37 mouse cellular contexts compared by ENCODE assay signal in genomic region chr5:51794097-51794496, GRCm38 (mm10).
DNase-seq lines count a peak whose midpoint lies in the region; ATAC-seq and TF ChIP-seq lines count a peak whose summit lies in the region.
"Had no signal": no experiment of that assay in that cellular context is flagged by ENCODE, and none has a peak within 500 bp of the region (broad histone marks: within the 10 kb centered on the region; RNA-seq: fewer than 3 reads in every experiment).

No protein-coding gene starts in this region.

- H3K4me1 ChIP-seq in hindbrain, embryonic 12.5 days = no peaks in the 10 kb centered on the region
- peaks cover 7% of the 10 kb centered on the region for H3K4me1 ChIP-seq in hindbrain, embryonic 13.5 days (replicated peaks)
- no peaks in the 10 kb centered on the region for H3K4me1 ChIP-seq in limb, embryonic 11.5 days (ENCODE audit: control insufficient read depth, insufficient read depth, low read length)
- peaks cover 6% of the 10 kb centered on the region for H3K4me1 ChIP-seq in limb, embryonic 10.5 days
- peaks cover 10% of the 10 kb centered on the region; the same call in 1 of the 2 replicates for H3K4me1 ChIP-seq in embryonic facial prominence, embryonic 10.5 days
- H3K4me1 ChIP-seq: forebrain, embryonic 10.5 days; forebrain, embryonic 15.5 days; hindbrain, embryonic 15.5 days had no signal

- 49% methylated on average over 6 of the region's 6 CpGs for WGBS in hindbrain, embryonic 12.5 days
- WGBS in hindbrain, embryonic 13.5 days = 49% methylated on average over 6 of the region's 6 CpGs
- whole genome bisulfite sequencing in limb, embryonic 11.5 days = 46% methylated on average over 6 of the region's 6 CpGs
- WGBS in limb, embryonic 10.5 days = 55% methylated on average over 6 of the region's 6 CpGs
- 50% methylated on average over 6 of the region's 6 CpGs for WGBS in embryonic facial prominence, embryonic 10.5 days

- H3K4me2 ChIP-seq in hindbrain, embryonic 12.5 days (replicated peaks) = no peak overlapping the region
- no peak overlapping the region for H3K4me2 ChIP-seq in hindbrain, embryonic 13.5 days
- no peak overlapping the region for H3K4me2 ChIP-seq in limb, embryonic 11.5 days (ENCODE audit: low read depth, severe bottlenecking)
- H3K4me2 ChIP-seq: embryonic facial prominence, embryonic 13.5 days; forebrain, embryonic 15.5 days; heart, embryonic 12.5 days; hindbrain, embryonic 15.5 days; neural tube, embryonic 13.5 days had no signal

- no peak for TF ChIP-seq CTCF in brain, embryonic 14.5 days (IDR thresholded peaks at IDR 0.05; ENCODE audit: borderline replicate concordance, extremely low read depth, insufficient read depth, insufficient read length)

- ATAC-seq in hindbrain, embryonic 12.5 days (ENCODE audit: low FRiP score) = 0 out of 2 replicates have a peak, but pooled peaks have one; percentile 6
- ATAC-seq in hindbrain, embryonic 13.5 days (ENCODE audit: low FRiP score) = no peak
- no peak for ATAC-seq in limb, embryonic 11.5 days (ENCODE audit: insufficient number of reproducible peaks, low FRiP score, low TSS enrichment, low read depth)
- no peak for ATAC-seq in megakaryocyte-erythroid progenitor cell, adult 5-6 weeks (replicated peaks; ENCODE audit: low FRiP score, low TSS enrichment, poor library complexity, severe bottlenecking)
- ATAC-seq: activated CD4-positive, CD25-positive, alpha-beta regulatory T cell, adult 4 months; forebrain, embryonic 15.5 days; inflammation-experienced regulatory T-cells, adult 6 months had no signal

- H3K27me3 ChIP-seq in hindbrain, embryonic 12.5 days = no peaks in the 10 kb centered on the region
- no peaks in the 10 kb centered on the region for H3K27me3 ChIP-seq in hindbrain, embryonic 13.5 days
- H3K27me3 ChIP-seq in limb, embryonic 11.5 days (ENCODE audit: control insufficient read depth, insufficient read depth, low read length) = no peaks in the 10 kb centered on the region
- H3K27me3 ChIP-seq in limb, embryonic 10.5 days (ENCODE audit: low read depth, poor library complexity, severe bottlenecking) = no peaks in the 10 kb centered on the region
- H3K27me3 ChIP-seq in embryonic facial prominence, embryonic 10.5 days (replicated peaks; ENCODE audit: low read depth, poor library complexity, severe bottlenecking) = no peaks in the 10 kb centered on the region
- H3K27me3 ChIP-seq: CH12.LX; embryonic facial prominence, embryonic 13.5 days; forebrain, embryonic 15.5 days; heart, embryonic 12.5 days; hindbrain, embryonic 15.5 days; neural tube, embryonic 13.5 days had no signal

- H3K27ac ChIP-seq in hindbrain, embryonic 12.5 days = no peak overlapping the region
- H3K27ac ChIP-seq in hindbrain, embryonic 13.5 days = no peak overlapping the region
- no peak overlapping the region for H3K27ac ChIP-seq in limb, embryonic 11.5 days (replicated peaks; ENCODE audit: low read depth, low read length)
- no peak overlapping the region for H3K27ac ChIP-seq in limb, embryonic 10.5 days
- H3K27ac ChIP-seq in embryonic facial prominence, embryonic 10.5 days (replicated peaks) = no peak overlapping the region
- H3K27ac ChIP-seq: embryonic facial prominence, embryonic 13.5 days; forebrain, embryonic 10.5 days; forebrain, embryonic 15.5 days; hindbrain, embryonic 15.5 days; liver, embryonic 14.5 days; macrophage; neural tube, embryonic 13.5 days; stomach, postnatal 0 days had no signal

- H3K36me3 ChIP-seq in hindbrain, embryonic 12.5 days = no peaks in the 10 kb centered on the region
- no peaks in the 10 kb centered on the region for H3K36me3 ChIP-seq in hindbrain, embryonic 13.5 days
- H3K36me3 ChIP-seq in limb, embryonic 11.5 days (ENCODE audit: control insufficient read depth, insufficient read depth, low read length) = no peaks in the 10 kb centered on the region
- no peaks in the 10 kb centered on the region for H3K36me3 ChIP-seq in limb, embryonic 10.5 days
- no peaks in the 10 kb centered on the region for H3K36me3 ChIP-seq in embryonic facial prominence, embryonic 10.5 days (replicated peaks)
- H3K36me3 ChIP-seq: embryonic facial prominence, embryonic 13.5 days; forebrain, embryonic 10.5 days; forebrain, embryonic 15.5 days; heart, embryonic 12.5 days; hindbrain, embryonic 15.5 days; neural tube, embryonic 13.5 days had no signal

- no peak overlapping the region for H3K4me3 ChIP-seq in hindbrain, embryonic 12.5 days
- H3K4me3 ChIP-seq in hindbrain, embryonic 13.5 days = no peak overlapping the region
- H3K4me3 ChIP-seq in limb, embryonic 11.5 days (ENCODE audit: low read depth, low read length) = no peak overlapping the region
- H3K4me3 ChIP-seq in limb, embryonic 10.5 days = no peak overlapping the region
- no peak overlapping the region for H3K4me3 ChIP-seq in embryonic facial prominence, embryonic 10.5 days
- H3K4me3 ChIP-seq: embryonic facial prominence, embryonic 13.5 days; forebrain, embryonic 10.5 days; forebrain, embryonic 15.5 days; heart, embryonic 12.5 days; hindbrain, embryonic 15.5 days; myocyte; neural tube, embryonic 13.5 days had no signal

- no peak for TF ChIP-seq POLR2A in brain, embryonic 14.5 days (IDR thresholded peaks at IDR 0.05; ENCODE audit: borderline replicate concordance, extremely low read depth, insufficient read depth, insufficient read length, poor library complexity, severe bottlenecking)

- H3K9ac ChIP-seq in hindbrain, embryonic 12.5 days = no peak overlapping the region
- no peak overlapping the region for H3K9ac ChIP-seq in hindbrain, embryonic 13.5 days
- no peak overlapping the region for H3K9ac ChIP-seq in limb, embryonic 11.5 days (ENCODE audit: low read length)
- H3K9ac ChIP-seq: embryonic facial prominence, embryonic 13.5 days; forebrain, embryonic 15.5 days; heart, embryonic 12.5 days; hindbrain, embryonic 15.5 days; liver, embryonic 14.5 days; neural tube, embryonic 13.5 days had no signal

- no peaks in the 10 kb centered on the region for H3K9me3 ChIP-seq in hindbrain, embryonic 12.5 days (replicated peaks)
- H3K9me3 ChIP-seq in hindbrain, embryonic 13.5 days = no peaks in the 10 kb centered on the region
- no peaks in the 10 kb centered on the region for H3K9me3 ChIP-seq in limb, embryonic 11.5 days (ENCODE audit: control insufficient read depth, low read length)
- no peaks in the 10 kb centered on the region for H3K9me3 ChIP-seq in limb, embryonic 10.5 days (replicated peaks)
- H3K9me3 ChIP-seq in embryonic facial prominence, embryonic 10.5 days = no peaks in the 10 kb centered on the region
- H3K9me3 ChIP-seq: embryonic facial prominence, embryonic 13.5 days; forebrain, embryonic 10.5 days; forebrain, embryonic 15.5 days; heart, embryonic 12.5 days; hindbrain, embryonic 15.5 days; neural tube, embryonic 13.5 days had no signal

- peak; percentile 24 for DNase-seq in limb, embryonic 11.5 days (ENCODE audit: low spot score)
- no peak for DNase-seq in limb, embryonic 10.5 days (ENCODE audit: low spot score)
- DNase-seq in brain, embryonic 14.5 days (ENCODE audit: low read depth) = peak; percentile 17
- DNase-seq in embryonic facial prominence, embryonic 10.5 days (ENCODE audit: low spot score) = peak; percentile 22
- DNase-seq in ovary, postnatal 10 days (ENCODE audit: low spot score) = no peak
- DNase-seq: adrenal gland, adult 2 months; cerebellum, adult 11 months; cerebellum, adult 9-11 months; gastrocnemius, postnatal 25 days; heart, adult 18-20 months; heart, postnatal 4 days; kidney, adult 18-20 months; kidney, postnatal 4 days; layer of hippocampus, postnatal 36 days; left cerebral cortex, postnatal 4 days; liver; lung, adult 2 months; lung, postnatal 10 days; right cerebral cortex, postnatal 4 days; thymus, adult 18-20 months; thymus, postnatal 25 days had no signal

Comparison
In these comparisons a context has a peak if more than half of its experiments do, and no peak if none do; other contexts are left out.
1. DNase-seq: peak in limb, embryonic 11.5 days (single experiment), brain, embryonic 14.5 days (single experiment) and embryonic facial prominence, embryonic 10.5 days (single experiment); none in limb, embryonic 10.5 days (single experiment) and ovary, postnatal 10 days (single experiment).